Mouse (Mus musculus) layer of hippocampus, postnatal 25 days (tissue): ENCODE data around the gene Olfr853. TPM values are rescaled to one million over a fixed set of nuclear protein-coding genes. Genes with fewer than 3 reads are reported as not detected.

ENCODE experiments used
- DNase-seq, 2 experiments: peaks; one replicate each; pipeline ENCODE4 v3.0.0; 2022; ENCODE audit warnings: mixed read lengths in 2 of 2, low spot score in 1 of 2; ENCODE audit errors: extremely low spot score in 1 of 2
- total RNA-seq, 2 experiments: library from RNA; stranded (reverse); gene quantifications; 2 replicates each; pipeline ENCODE4 v1.2.3; 2021

Gene Olfr853
- not detected for total RNA-seq

- DNase-seq: no peak
Measured at GRCm38 (mm10) chr9:19540976-19541375, at the start of gene Olfr853. Gene Olfr853 (minus strand): TSS chr9:19541076.

GRCm38 (mm10) chr9:19582317-19582716 lies 41.4 kb upstream of the Olfr853 start, which contains the start of gene Olfr855:
Gene Olfr855 (plus strand): TSS chr9:19582617.
- DNase-seq: no peak

GRCm38 (mm10) chr9:19567282-19567681 lies 26.4 kb upstream of the Olfr853 start, which contains the start of gene Olfr854:
Gene Olfr854 (minus strand): TSS chr9:19567382.
- no peak for DNase-seq

- no peak for DNase-seq
Measured at GRCm38 (mm10) chr9:19492995-19493394, 47.9 kb downstream of the Olfr853 start, which contains the start of gene Olfr851. Gene Olfr851 (plus strand): TSS chr9:19493295.

Other genes with a start within 250 kb of the Olfr853 start
- not detected for gene Olfr844, start 224.7 kb downstream of the Olfr853 start, total RNA-seq
- not detected for gene Olfr845, start 204.6 kb downstream of the Olfr853 start, total RNA-seq
- not detected for gene Olfr846, start 177.1 kb downstream of the Olfr853 start, total RNA-seq
- gene Olfr847, start 162.4 kb downstream of the Olfr853 start, total RNA-seq: not detected
- gene Olfr849, start 100.8 kb downstream of the Olfr853 start, total RNA-seq: not detected
- not detected for gene Olfr850, start 62.8 kb downstream of the Olfr853 start, total RNA-seq
- not detected for gene Olfr851, start 47.8 kb downstream of the Olfr853 start, total RNA-seq
- not detected for gene Olfr854, start 26.3 kb upstream of the Olfr853 start, total RNA-seq
- gene Olfr855, start 41.5 kb upstream of the Olfr853 start, total RNA-seq: not detected
- 10 to 100 TPM; 20.7 to 21.7 TPM for gene Zfp317, start 81.0 kb upstream of the Olfr853 start, total RNA-seq
- not detected for gene Olfr857, start 168.4 kb upstream of the Olfr853 start, total RNA-seq
- gene Olfr58, start 239.2 kb upstream of the Olfr853 start, total RNA-seq: not detected